Mouse (Mus musculus): ENCODE data around the gene Hist1h1a.

The Hist1h1a gene

DNA sequence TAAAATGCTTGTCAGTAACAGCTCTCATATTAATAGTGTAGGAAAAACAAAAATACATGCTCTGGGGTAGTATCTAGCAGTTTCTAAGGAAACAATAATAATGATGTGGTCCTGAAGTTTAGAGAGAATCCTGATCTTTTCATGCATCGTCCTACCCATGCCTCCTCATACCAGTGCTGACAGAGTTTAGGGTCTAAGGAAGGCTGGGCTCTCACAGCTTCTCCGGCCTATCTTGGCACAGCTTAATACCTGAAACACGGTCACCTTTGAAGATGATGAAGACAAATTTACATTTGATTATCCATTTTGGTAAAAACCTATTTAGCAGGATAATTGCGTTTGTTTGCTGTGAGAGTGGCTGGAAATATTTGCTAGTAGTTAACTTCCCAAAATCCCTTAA lies 19.5 kb upstream of the Hist1h1a start:
- DNase-seq (ENCODE audit: inconsistent age in 2 of 2, low spot score in 1 of 2), result no peak

DNA sequence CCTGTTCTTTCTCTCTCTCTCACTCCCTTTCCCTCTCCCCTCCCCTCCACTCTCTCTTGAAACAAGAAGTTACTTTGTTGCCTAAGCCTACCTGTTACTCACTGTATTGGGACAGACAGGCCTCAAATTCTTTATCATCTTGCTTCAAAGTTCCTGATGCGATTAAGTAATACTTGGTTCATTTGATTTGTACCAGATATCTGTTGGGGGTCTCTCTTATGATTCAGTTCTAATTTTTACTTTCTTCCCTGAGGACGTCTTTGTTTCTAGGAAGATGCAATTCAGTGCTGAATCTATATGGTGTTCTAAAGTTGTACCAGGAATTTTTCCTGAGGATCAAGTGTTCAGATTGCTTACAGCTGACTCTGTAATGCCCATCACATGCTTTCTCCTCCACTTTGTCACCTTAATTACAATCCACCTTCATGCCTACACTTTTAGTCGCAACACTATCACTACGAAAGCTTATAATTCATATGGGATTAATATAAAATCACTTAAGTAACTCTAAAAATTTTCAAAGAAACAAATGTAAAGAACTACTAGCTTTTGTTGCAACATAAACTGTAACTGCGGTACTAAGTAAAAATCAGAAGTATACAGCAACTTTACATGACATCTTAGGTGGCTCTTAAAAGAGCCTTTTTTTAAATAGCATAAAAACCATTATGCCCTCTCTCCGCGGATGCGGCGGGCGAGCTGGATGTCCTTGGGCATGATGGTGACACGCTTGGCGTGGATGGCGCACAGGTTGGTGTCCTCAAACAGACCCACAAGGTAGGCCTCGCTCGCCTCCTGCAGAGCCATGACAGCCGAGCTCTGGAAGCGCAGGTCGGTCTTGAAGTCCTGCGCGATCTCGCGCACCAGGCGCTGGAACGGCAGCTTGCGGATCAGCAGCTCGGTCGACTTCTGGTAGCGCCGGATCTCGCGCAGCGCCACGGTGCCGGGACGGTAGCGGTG lies 18.8 kb upstream of the Hist1h1a start:
- DNase-seq (ENCODE audit: inconsistent age in 2 of 2, low spot score in 1 of 2), result peak in 1 of 2 experiments; percentile 55

DNA sequence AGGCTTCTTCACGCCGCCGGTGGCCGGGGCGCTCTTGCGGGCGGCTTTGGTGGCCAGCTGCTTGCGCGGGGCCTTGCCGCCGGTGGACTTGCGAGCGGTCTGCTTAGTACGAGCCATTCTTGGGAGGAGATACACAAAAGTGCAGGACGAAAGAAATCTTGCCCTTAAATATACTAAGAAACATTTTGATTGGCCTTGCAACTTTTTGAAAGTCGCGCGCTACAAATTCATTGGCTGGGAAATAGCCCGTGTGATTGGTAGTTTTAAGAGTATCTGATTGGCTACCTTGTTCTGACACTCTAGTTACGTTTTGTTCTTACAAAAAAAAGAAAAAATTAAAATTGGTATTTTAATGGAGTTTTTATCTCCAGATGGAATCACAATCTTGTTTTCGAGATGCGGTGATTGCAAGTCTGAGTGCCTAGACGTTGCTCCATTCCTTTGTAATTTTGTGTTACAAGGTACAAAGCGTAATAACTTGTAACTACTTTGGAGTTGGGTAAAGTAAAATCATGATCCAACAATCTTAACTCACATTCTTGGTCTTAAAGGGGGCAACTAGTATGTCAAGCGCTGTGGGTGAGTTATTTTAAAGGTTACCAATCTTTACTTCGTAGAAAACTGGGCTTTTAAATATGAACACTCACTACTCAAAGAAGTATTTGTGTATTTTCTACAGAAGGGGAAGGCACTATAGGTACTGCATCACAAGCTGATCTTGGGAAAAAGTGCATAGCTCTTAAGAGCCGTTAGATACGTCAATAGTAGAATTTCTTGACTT lies 17.9 kb upstream of the Hist1h1a start, which contains the start of gene Hist1h3c:
Hist1h3c (minus strand) TSS at position 222 of the 781 bp plus-strand sequence.
- DNase-seq (ENCODE audit: inconsistent age in 2 of 2, low spot score in 1 of 2), result peak; percentile 81 to 94

DNA sequence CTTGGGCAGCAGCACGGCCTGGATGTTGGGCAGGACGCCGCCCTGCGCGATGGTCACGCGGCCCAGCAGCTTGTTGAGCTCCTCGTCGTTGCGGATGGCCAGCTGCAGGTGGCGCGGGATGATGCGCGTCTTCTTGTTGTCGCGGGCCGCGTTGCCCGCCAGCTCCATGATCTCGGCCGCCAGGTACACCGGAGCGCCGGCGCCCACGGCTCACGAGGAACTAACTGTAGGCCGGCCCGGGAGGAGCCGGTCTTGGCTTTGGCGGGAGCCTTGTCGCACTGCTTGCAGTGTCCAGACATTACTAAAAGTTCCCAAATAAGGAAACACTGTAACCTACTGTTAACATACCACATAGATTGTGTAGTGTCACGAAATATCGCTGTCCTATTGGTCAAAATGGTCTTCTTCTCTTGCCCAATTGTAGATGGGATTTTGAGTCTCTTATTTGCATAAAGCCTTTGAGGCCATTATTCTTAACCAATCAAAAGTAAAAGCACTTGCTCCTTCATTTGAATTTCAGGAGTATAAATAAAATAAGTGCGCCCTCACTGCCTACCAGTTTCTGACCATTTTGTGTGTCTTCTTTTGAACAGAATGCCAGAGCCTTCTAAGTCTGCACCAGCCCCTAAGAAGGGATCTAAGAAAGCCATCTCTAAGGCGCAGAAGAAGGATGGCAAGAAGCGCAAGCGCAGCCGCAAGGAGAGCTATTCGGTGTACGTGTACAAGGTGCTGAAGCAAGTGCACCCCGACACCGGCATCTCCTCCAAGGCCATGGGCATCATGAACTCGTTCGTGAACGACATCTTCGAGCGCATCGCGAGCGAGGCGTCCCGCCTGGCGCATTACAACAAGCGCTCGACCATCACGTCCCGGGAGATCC lies 17.0 kb upstream of the Hist1h1a start, which contains the start of gene Hist1h2bb:
Hist1h2bb (plus strand) TSS at position 534 of the 880 bp plus-strand sequence.
- DNase-seq (ENCODE audit: inconsistent age in 2 of 2, low spot score in 1 of 2), result peak; percentile 84 to 95

DNA sequence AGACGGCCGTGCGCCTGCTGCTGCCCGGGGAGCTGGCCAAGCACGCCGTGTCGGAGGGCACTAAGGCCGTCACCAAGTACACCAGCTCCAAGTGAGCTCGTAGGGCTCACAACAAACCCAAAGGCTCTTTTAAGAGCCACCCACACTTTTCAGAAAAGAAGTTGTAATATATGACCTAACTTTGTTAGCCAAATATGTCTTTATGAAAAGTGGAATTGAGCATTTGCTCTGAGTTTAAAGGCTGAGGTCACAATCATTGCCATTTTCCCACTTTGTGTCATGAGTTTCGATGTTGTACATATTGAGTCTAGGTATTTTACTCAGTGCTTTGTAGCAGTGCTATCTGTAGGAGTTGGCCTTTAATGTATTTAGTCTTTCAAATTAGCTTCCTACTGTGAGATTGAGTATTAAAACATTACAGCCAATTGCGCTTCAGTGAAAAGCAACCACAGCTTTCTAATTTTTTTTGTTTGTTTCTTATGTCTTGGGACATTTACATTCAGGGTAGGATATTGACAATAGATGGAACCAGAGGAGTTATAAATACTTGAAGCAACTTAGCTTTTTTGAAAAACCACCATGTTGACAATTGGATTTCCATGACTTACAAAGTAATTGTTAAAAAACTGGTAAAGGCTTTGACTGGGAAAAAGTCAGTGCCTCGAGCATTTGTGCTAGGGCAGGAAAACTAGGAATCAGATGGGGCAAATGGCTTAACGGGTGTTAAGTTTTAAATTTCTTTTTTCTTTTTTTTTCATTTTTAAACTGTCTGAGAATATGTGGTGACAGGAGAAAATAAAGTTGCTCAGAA lies 16.2 kb upstream of the Hist1h1a start:
- DNase-seq (ENCODE audit: inconsistent age in 2 of 2, low spot score in 1 of 2), result no peak

DNA sequence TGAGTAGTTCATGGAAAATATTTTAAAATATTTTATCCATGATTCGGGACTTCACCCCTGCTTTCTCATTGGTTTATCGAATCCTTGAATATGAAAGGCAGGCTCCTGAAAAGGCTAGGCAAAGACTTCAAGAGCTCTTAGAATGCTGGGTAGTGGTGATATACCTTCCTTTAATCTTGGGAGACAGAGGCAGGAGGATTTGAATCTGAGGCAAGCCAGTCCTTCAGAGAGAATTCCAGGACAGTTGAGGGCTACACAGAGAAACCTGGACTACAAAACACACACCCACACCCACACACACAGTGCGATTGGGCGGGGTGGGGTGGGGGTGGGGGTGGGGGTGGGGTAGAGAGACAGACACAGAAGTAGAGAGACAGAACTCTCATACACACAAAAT lies 15.6 kb upstream of the Hist1h1a start:
- no peak for DNase-seq (ENCODE audit: inconsistent age in 2 of 2, low spot score in 1 of 2)

DNA sequence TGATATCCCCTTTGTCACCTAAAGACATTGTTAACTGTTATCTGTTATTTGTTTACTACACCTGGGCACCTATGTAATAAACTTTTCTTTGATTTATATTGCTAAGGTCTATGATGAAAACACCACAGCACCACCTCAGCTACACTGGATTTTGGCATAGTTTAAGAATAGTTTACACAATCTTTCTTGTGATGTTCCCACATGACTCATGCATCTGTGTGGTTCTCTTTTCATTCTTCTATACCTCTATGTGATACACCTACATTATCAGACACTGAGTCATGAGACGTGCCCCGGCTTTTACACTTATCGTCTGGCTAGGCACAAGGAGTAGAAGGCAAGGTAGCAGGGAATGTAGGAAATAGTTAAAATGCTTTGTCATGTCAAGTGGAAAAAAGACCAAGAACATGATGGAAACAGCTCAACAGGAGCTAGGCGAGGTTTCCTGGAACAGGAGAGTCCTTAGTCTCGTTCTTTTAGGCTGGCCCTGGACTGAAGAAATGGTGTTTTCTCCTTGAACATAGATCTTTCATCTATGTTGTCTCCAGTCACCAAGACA lies 13.8 kb upstream of the Hist1h1a start:
- DNase-seq (ENCODE audit: inconsistent age in 2 of 2, low spot score in 1 of 2), result no peak

DNA sequence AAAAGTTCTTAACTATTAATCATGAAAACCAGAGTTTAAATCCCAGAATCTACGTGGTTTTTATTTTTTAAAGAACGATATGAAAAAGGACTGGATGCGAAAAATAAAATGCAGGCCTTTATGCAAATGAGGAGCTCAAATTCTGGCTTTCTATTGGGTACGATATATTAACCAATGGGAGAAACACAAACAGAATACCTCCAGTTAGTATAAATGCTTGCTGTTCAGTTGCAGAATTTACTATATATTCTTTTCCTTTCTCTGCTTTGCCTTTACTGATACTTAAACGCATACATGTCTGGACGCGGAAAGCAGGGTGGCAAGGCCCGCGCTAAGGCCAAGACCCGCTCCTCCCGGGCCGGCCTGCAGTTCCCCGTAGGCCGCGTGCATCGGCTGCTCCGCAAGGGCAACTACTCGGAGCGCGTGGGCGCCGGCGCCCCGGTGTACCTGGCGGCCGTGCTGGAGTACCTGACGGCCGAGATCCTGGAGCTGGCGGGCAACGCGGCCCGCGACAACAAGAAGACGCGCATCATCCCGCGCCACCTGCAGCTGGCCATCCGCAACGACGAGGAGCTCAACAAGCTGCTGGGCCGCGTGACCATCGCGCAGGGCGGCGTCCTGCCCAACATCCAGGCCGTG lies 12.5 kb upstream of the Hist1h1a start, which contains the start of gene Hist1h2ab:
Hist1h2ab (plus strand) TSS at position 288 of the 639 bp plus-strand sequence.
- DNase-seq (ENCODE audit: inconsistent age in 2 of 2, low spot score in 1 of 2), result peak; percentile 58 to 85

DNA sequence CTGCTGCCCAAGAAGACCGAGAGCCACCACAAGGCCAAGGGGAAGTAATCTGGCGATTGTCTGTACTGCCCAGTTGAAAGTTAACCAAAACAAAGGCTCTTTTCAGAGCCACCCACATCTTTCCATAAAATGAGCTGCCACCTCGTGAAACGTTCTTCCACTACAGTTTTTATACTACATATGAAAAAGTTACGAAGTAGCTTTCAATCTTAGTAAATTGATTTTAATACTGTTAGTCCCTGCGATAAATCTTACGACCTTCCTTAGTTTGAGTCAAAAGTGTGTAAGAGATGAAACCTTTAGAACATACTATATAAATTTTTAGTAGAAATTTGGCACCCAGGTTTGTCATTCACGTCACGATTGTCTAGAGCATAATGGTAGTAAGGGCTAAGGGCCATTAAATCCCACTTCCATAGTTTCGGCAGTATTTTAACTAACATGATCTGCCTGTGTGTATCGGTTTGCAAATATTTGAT lies 11.9 kb upstream of the Hist1h1a start:
- peak in 1 of 2 experiments; percentile 62 for DNase-seq (ENCODE audit: inconsistent age in 2 of 2, low spot score in 1 of 2)

DNA sequence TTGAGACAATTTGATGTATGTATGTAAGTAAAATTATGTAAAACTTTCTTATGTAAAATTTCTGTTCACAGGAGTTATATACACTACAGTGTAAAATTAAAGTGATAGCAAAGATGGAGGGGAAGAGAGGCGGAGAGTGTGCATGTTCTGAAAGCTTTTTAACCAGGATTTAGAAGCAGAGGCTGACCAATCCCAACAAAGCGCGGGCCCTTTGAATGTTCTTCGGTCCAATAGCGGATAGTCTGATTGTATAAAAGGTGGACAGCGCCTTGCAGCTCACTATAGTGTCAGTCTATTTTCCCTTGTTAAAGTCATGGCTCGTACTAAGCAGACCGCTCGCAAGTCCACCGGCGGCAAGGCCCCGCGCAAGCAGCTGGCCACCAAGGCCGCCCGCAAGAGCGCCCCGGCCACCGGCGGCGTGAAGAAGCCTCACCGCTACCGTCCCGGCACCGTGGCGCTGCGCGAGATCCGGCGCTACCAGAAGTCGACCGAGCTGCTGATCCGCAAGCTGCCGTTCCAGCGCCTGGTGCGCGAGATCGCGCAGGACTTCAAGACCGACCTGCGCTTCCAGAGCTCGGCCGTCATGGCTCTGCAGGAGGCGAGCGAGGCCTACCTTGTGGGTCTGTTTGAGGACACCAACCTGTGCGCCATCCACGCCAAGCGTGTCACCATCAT lies 11.3 kb upstream of the Hist1h1a start, which contains the start of gene Hist1h3b:
Hist1h3b (plus strand) TSS at position 201 of the 675 bp plus-strand sequence.
- DNase-seq (ENCODE audit: inconsistent age in 2 of 2, low spot score in 1 of 2), result peak; percentile 84 to 95

DNA sequence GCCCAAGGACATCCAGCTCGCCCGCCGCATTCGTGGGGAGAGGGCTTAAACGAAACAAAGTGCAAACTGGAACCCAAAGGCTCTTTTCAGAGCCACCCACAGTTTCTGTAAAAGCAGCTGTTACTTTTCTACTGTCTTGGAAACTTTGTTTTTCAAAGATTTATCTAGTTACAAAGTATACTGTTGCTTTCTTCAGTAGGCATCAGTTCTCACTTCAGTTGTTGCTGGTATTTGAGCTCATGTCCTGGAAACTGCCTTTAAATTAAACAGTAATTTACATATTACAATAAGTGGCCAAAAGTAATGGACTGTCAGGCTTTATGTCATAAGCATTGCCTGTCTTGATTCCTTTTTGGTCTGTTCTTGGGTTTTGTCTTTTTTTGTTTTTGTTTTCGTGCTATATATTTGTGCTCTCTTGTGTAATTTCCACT lies 10.7 kb upstream of the Hist1h1a start:
- no peak for DNase-seq (ENCODE audit: inconsistent age in 2 of 2, low spot score in 1 of 2)

DNA sequence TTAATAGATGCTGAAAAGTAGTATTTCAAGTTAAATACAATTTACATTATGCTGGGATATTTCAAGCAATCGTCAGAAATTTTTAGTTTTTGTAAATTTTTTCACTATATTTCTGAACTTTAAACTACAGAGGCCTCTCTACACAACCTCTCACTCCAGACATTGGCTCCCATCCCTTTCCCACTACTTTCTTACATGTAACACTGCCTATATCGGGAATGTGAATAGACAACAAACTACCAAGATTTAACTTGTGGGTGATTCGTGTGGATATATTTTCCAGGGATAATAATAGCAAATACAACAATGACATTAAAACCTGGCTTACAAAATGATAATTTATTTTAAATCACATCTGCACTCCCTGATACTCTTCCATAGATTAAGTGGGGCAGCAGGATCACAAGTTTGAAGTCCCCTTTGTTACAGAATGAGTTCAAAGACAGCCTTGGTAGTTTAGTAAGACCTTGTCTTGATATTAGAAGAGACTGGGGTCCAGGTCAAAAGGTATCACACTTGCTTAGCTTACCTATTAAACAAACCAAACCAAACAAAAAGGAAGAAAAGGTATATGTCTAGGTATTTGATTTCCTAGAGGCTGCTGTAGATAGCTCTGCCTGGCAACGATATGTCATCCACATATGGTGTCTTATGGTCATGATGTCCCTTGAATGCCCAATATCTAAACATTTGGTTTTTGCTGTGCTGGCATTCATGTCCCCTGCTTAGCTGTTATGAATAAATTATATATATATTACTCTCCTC lies 10.0 kb upstream of the Hist1h1a start:
- no peak for DNase-seq (ENCODE audit: inconsistent age in 2 of 2, low spot score in 1 of 2)

DNA sequence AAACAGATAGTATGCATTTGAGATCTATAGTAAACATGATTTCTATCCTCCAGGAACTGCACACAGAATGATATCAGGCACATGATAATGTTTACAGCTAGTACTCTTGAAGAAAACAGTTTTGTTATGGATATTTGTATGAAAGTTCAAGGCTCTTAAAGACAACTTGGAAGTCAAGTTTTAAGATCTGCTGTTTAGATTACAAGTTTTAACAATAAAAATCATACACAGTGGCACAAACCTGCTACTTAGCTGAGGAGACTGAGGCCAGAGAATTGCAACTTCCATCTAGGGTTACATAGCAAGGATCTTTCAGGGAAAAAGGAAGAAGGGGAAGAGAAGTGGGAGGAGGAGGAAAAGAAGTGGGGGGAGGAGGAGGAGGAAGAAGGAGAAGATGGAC lies 8.5 kb upstream of the Hist1h1a start:
- DNase-seq (ENCODE audit: inconsistent age in 2 of 2, low spot score in 1 of 2), result no peak

DNA sequence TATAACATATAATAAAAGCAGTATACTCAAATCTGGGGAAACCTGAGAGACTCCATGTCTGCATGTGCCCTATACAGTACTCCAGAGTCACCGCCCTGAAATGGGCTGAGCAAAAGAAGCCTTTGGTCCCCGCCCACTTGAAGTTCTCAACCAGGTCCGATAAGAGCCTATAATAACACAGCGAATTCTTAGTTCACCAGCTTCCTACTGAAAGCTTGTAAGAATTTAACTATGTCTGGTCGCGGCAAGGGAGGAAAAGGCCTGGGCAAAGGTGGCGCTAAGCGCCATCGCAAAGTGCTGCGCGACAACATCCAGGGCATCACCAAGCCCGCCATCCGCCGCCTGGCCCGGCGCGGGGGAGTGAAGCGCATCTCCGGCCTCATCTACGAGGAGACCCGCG lies 6.7 kb upstream of the Hist1h1a start, which contains the start of gene Hist1h4b:
Hist1h4b (plus strand) TSS at position 224 of the 400 bp plus-strand sequence.
- peak; percentile 87 to 96 for DNase-seq (ENCODE audit: inconsistent age in 2 of 2, low spot score in 1 of 2)

DNA sequence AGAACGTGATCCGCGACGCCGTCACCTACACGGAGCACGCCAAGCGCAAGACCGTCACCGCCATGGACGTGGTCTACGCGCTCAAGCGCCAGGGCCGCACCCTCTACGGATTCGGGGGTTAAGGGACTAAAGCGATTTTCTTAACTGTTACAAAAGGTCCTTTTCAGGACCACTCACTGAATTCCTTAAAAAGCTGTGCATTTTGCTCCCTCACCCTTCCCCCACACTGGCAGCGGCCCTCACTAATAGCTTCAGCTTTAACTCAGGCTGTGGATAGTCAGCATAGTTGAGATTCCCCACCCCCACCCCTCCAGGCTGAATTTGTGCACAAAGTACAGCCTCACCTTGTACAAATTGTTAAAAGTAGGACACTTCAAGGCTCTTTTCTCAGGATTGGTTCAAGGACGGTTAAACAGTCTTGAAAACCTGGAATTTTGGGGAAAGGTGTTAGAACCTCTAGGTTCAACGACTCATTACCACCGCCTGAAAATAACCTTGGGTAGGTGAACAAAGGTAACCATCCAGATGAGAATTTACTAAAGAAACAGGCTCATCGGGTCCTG lies 6.2 kb upstream of the Hist1h1a start:
- DNase-seq (ENCODE audit: inconsistent age in 2 of 2, low spot score in 1 of 2), result no peak

DNA sequence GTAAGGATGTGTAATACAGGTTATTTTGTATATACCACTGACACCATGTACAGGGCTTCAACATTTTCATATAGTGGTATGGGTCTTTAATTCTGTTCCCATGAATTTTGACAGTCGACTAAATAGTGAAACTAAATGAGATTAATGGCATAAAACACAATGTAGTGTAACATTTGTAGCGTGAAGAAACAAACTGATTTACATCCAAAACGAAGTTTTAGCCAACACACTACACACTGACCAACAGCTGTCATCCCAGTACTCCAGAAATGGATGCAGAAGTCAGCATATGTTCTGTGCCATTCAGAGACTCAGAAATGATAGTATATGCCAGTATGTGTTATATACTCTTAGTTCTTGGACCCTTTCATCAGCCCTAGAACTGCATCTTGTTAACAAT lies 5.5 kb upstream of the Hist1h1a start:
- DNase-seq (ENCODE audit: inconsistent age in 2 of 2, low spot score in 1 of 2), result no peak

DNA sequence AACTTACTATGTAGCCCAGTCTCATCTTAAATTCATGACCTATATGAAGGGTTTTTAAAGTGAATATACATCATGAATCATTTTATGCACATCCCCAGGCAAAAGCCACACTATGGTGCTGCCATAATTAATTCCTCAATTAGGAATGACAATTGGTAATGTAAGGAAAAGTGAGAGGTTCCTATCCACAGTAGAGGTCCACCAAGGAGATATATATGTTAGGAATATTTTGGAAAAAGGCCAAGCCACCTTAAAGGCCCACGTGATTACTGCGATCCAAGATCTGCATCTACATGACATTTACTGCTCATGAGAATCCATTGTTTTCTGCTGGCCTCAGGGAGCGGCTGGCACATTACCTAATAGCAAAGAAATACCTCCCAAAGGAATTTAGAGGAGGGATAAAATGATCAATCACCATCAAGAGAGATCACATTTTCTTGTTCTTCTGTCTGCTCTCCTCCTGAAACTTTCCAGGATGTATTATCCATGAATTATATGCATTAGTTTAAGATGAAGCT lies 4.2 kb upstream of the Hist1h1a start:
- no peak for DNase-seq (ENCODE audit: inconsistent age in 2 of 2, low spot score in 1 of 2)

Measured in adrenal gland, adult (tissue).